Mouse (Mus musculus) testis, adult 2 months (tissue): ENCODE measurements around the gene Phlpp1.

ENCODE experiments used
- CTCF ChIP-seq: fragments of 200-500 bp; IDR thresholded peaks from 2 replicates; pipeline ENCODE4 v1.5.1; 2012; ENCODE audit warnings: low read depth, mild to moderate bottlenecking, inconsistent platforms, low read length, moderate library complexity; ENCODE audit not compliant: control insufficient read depth, insufficient read depth, insufficient replicate concordance
- POLR2A ChIP-seq: fragments of 200-500 bp; IDR thresholded peaks from 2 replicates; pipeline ENCODE4 v1.6.1; 2012; ENCODE audit warnings: low read depth, mild to moderate bottlenecking, inconsistent platforms, low read length, moderate library complexity; ENCODE audit not compliant: control insufficient read depth

DNA sequence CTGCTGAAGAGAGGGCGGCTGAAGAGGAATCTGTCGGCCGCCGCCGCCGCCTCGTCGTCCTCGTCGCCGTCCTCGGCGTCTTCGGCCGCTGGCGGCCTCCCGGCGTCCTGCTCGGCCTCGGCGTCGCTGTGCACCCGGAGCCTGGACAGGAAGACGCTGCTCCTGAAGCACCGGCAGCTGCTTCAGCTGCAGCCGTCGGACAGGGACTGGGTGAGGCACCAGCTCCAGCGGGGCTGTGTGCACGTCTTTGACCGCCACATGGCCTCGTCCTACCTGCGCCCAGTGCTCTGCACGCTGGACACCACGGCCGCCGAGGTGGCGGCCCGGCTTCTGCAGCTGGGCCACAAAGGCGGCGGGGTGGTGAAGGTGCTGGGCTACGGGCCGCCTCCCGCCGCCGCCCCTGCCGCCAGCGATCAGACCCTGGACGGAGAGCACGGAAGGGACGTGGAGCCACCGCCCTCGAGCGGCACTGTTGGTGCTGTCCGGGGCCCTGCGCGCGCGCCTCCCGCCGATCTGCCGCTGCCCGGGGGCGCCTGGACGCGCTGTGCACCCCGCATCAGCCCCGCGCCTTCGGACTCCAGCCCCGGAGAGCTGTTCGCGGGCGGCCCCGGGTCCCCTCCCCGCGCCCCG lies 864 bp downstream of the Phlpp1 start:
- TF ChIP-seq POLR2A (no peak), CTCF (no peak)
